Mouse (Mus musculus) WW6 (cell line): ENCODE data around the gene Mrpl12.

Experiments
- DNase-seq: peaks from one replicate; pipeline ENCODE4 v3.0.0-alpha.2; 2013; ENCODE audit warnings: low read depth, low spot score

The Mrpl12 gene

GRCm38 (mm10) chr11:120538485-120538884 lies 54.1 kb downstream of the Mrpl12 start:
- DNase-seq: no peak
